Mouse (Mus musculus) monocyte, adult 59 days (primary cell): ENCODE measurements around the gene Hist1h1d. TPM values are rescaled to one million over a fixed set of nuclear protein-coding genes. Genes with fewer than 3 reads are reported as not detected.

Experiments used
- total RNA-seq, 2 experiments: library from RNA; stranded (reverse); gene quantifications; one replicate each; pipeline ENCODE4 v1.2.4; 2023

The Hist1h1d gene
- total RNA-seq, 2 experiments from 2014 or later = 41.3 to 48.8 TPM

Other genes starting within 250 kb of the Hist1h1d start
- 10 to 100 TPM; 14.1 to 14.9 TPM for gene Zfp322a, start 184.1 kb upstream of the Hist1h1d start, total RNA-seq
- 1 to 10 TPM; 8.0 to 9.6 TPM for gene Abt1, start 129.4 kb upstream of the Hist1h1d start, total RNA-seq
- gene Btn1a1, start 87.4 kb upstream of the Hist1h1d start, total RNA-seq = not detected
- gene Btn2a2, start 64.4 kb upstream of the Hist1h1d start, total RNA-seq = not detected
- 100 to 1,000 TPM; 288 to 289 TPM for gene Hist1h4h, start 22.2 kb upstream of the Hist1h1d start, total RNA-seq
- 10 to 100 TPM; 13.0 to 16.8 TPM for gene Hist1h2af, start 19.4 kb upstream of the Hist1h1d start, total RNA-seq
- 1 to 10 TPM; 4.0 to 7.1 TPM for gene Hist1h3g, start 17.8 kb upstream of the Hist1h1d start, total RNA-seq
- gene Hist1h2bh, start 9.9 kb upstream of the Hist1h1d start, total RNA-seq = 1 to 10 TPM; 5.8 to 8.7 TPM
- 10 to 100 TPM; 46.7 to 47.0 TPM for gene Hist1h3f, start 9.2 kb upstream of the Hist1h1d start, total RNA-seq
- gene Hist1h4f, start 1.6 kb upstream of the Hist1h1d start, total RNA-seq = 100 to 1,000 TPM in 1 of 2 experiments, 10 to 100 TPM in 1; 82.9 to 103 TPM
- gene Hist1h3e, start 9.1 kb downstream of the Hist1h1d start, total RNA-seq = 100 to 1,000 TPM; 229 to 249 TPM
- 10 to 100 TPM; 17.9 to 24.4 TPM for gene Hist1h2ae, start 18.0 kb downstream of the Hist1h1d start, total RNA-seq
- gene Hist1h2bg, start 18.1 kb downstream of the Hist1h1d start, total RNA-seq = 100 to 1,000 TPM; 418 to 452 TPM
- gene Hist1h2bf, start 20.9 kb downstream of the Hist1h1d start, total RNA-seq = 100 to 1,000 TPM; 146 to 182 TPM
- gene Hist1h2ad, start 21.1 kb downstream of the Hist1h1d start, total RNA-seq = 10 to 100 TPM; 32.0 to 39.2 TPM
- 10 to 100 TPM; 24.7 to 26.8 TPM for gene Hist1h3d, start 22.5 kb downstream of the Hist1h1d start, total RNA-seq
- gene Hist1h4d, start 28.3 kb downstream of the Hist1h1d start, total RNA-seq = 100 to 1,000 TPM; 179 to 193 TPM
- gene Hist1h2be, start 67.9 kb downstream of the Hist1h1d start, total RNA-seq = 10 to 100 TPM; 24.2 to 27.4 TPM
- 100 to 1,000 TPM; 580 to 629 TPM for gene Hist1h1e, start 69.3 kb downstream of the Hist1h1d start, total RNA-seq
- 10 to 100 TPM; 16.6 to 18.1 TPM for gene Hist1h2ac, start 130.7 kb downstream of the Hist1h1d start, total RNA-seq
- 10 to 100 TPM; 36.5 to 38.0 TPM for gene Hist1h2bc, start 130.9 kb downstream of the Hist1h1d start, total RNA-seq
- under 1 TPM in 1 of 2 experiments, not detected in 1; 0.73 TPM for gene Hist1h1t, start 142.6 kb downstream of the Hist1h1d start, total RNA-seq
- gene Hist1h4c, start 145.2 kb downstream of the Hist1h1d start, total RNA-seq = 100 to 1,000 TPM; 164 to 221 TPM
- 100 to 1,000 TPM; 136 to 146 TPM for gene Hfe, start 157.6 kb downstream of the Hist1h1d start, total RNA-seq
- gene Hist1h1c, start 185.5 kb downstream of the Hist1h1d start, total RNA-seq = 1,000 to 10,000 TPM; 1,025 to 1,075 TPM
- gene Hist1h3c, start 192.3 kb downstream of the Hist1h1d start, total RNA-seq = 1 to 10 TPM; 5.7 to 5.9 TPM
- 10 to 100 TPM; 58.8 to 70.5 TPM for gene Hist1h2bb, start 193.5 kb downstream of the Hist1h1d start, total RNA-seq
- gene Hist1h2ab, start 197.9 kb downstream of the Hist1h1d start, total RNA-seq = 10 to 100 TPM; 44.8 to 51.5 TPM
- 10 to 100 TPM; 32.0 to 33.9 TPM for gene Hist1h3b, start 199.0 kb downstream of the Hist1h1d start, total RNA-seq
- gene Hist1h4b, start 203.8 kb downstream of the Hist1h1d start, total RNA-seq = 100 to 1,000 TPM in 1 of 2 experiments, 10 to 100 TPM in 1; 84.1 to 109 TPM
- gene Hist1h4a, start 208.0 kb downstream of the Hist1h1d start, total RNA-seq = 100 to 1,000 TPM; 158 to 172 TPM
- gene Hist1h3a, start 209.1 kb downstream of the Hist1h1d start, total RNA-seq = 100 to 1,000 TPM; 333 to 340 TPM
- 10 to 100 TPM; 34.1 to 37.9 TPM for gene Hist1h1a, start 210.4 kb downstream of the Hist1h1d start, total RNA-seq
- not detected for gene Trim38, start 216.7 kb downstream of the Hist1h1d start, total RNA-seq